Mouse (Mus musculus): ENCODE results near the gene Creb1.
"Not testable (repeated sequence)": the region's sequence is repeated elsewhere in the genome, so short reads cannot be mapped to it uniquely, and the experiment has no call there.

The Creb1 gene

GRCm38 (mm10) chr1:64623558-64624435 is 91.4 kb downstream of the Creb1 start:
- no peak for DNase-seq

GRCm38 (mm10) chr1:64625214-64625613 is 92.8 kb downstream of the Creb1 start:
- DNase-seq, result no peak

GRCm38 (mm10) chr1:64631526-64631925 is 99.1 kb downstream of the Creb1 start:
- DNase-seq, result no peak

- DNase-seq, result no peak
Measured at GRCm38 (mm10) chr1:64633237-64633636, 100.8 kb downstream of the Creb1 start.

- DNase-seq, result no peak
Measured at GRCm38 (mm10) chr1:64635624-64636023, 103.2 kb downstream of the Creb1 start.

GRCm38 (mm10) chr1:64639279-64639678 is 106.8 kb downstream of the Creb1 start:
- no peak for DNase-seq

- no peak for DNase-seq
Measured at GRCm38 (mm10) chr1:64641069-64641468, 108.6 kb downstream of the Creb1 start.

GRCm38 (mm10) chr1:64642541-64642940 is 110.1 kb downstream of the Creb1 start:
- not testable (repeated sequence) for DNase-seq

- DNase-seq, result no peak
Measured at GRCm38 (mm10) chr1:64644513-64644912, 112.1 kb downstream of the Creb1 start.

GRCm38 (mm10) chr1:64649362-64650124 is 117.1 kb downstream of the Creb1 start:
- DNase-seq, result no peak

GRCm38 (mm10) chr1:64653701-64654100 is 121.3 kb downstream of the Creb1 start:
- DNase-seq, result no peak
